Mouse (Mus musculus) forebrain, embryonic 15.5 days (tissue): ENCODE results near the gene Kif14. TPM values are rescaled to one million over a fixed set of nuclear protein-coding genes. Genes with fewer than 3 reads are reported as not detected.

Experiments used
- ATAC-seq: fragments of 200-750 bp; cut with Nextera tagmentation; replicated peaks from 2 replicates; pipeline ENCODE4 v1.8.0; 2017; ENCODE audit warnings: mild to moderate bottlenecking, moderate TSS enrichment, moderate library complexity
- H3K27ac ChIP-seq: fragments of 300-500 bp; sonication (generic); replicated peaks from 2 replicates; pipeline ENCODE4 v1.5.1; 2015; ENCODE audit warnings: mild to moderate bottlenecking, inconsistent platforms
- H3K27me3 ChIP-seq: fragments of 300-500 bp; sonication (generic); 2 replicates; pipeline ENCODE4 v1.6.1; 2015; ENCODE audit warnings: inconsistent platforms
- H3K36me3 ChIP-seq: fragments of 300-500 bp; sonication (generic); 2 replicates; pipeline ENCODE4 v1.6.1; 2015; ENCODE audit warnings: mild to moderate bottlenecking, inconsistent platforms
- H3K4me1 ChIP-seq: fragments of 300-500 bp; sonication (generic); 2 replicates; pipeline ENCODE4 v1.6.1; 2015; ENCODE audit warnings: inconsistent platforms
- H3K4me2 ChIP-seq: fragments of 300-500 bp; sonication (generic); replicated peaks from 2 replicates; pipeline ENCODE4 v1.6.1; 2015; ENCODE audit warnings: mild to moderate bottlenecking, inconsistent platforms
- H3K4me3 ChIP-seq: fragments of 300-500 bp; sonication (generic); 2 replicates; pipeline ENCODE4 v1.5.1; 2015; ENCODE audit warnings: mild to moderate bottlenecking, inconsistent platforms
- H3K9ac ChIP-seq: fragments of 300-500 bp; sonication (generic); replicated peaks from 2 replicates; pipeline ENCODE4 v1.6.1; 2015; ENCODE audit warnings: mild to moderate bottlenecking, inconsistent platforms
- H3K9me3 ChIP-seq: fragments of 300-500 bp; sonication (generic); 2 replicates; pipeline ENCODE4 v1.6.1; 2016; ENCODE audit warnings: inconsistent platforms
- WGBS: fragments of 180-500 bp; shearing (Covaris S2); methylation state at CpG from one replicate; pipeline ENCODE4 v1.1.7; 2015; ENCODE audit warnings: mixed read lengths; 5-methylcytosine and 5-hydroxymethylcytosine counted together
- polyA plus RNA-seq: library from polyadenylated mRNA; unstranded; fragments of >200 nt; fragmentation: Nextera tagmentation; extraction: Ambion mirVana; gene quantifications from 2 replicates; pipeline ENCODE4 v1.2.1, GENCODE M21; 2015

Gene Kif14
- 2.3 and 2.6 TPM in 2 replicates for polyA plus RNA-seq

- peak within 1 kb of the TSS; percentile 39 for H3K9ac ChIP-seq
- peak within 1 kb of the TSS; percentile 52 for H3K4me3 ChIP-seq
- no peaks in the 10 kb centered on the region for H3K9me3 ChIP-seq
- no peaks in the 10 kb centered on the region for H3K27me3 ChIP-seq
- peak within 1 kb of the TSS; percentile 97 for H3K4me2 ChIP-seq
- H3K4me1 ChIP-seq = peaks cover 21% of the 10 kb centered on the region
- no peaks in the 10 kb centered on the region for H3K36me3 ChIP-seq
- no peak within 1 kb of the TSS for H3K27ac ChIP-seq
- under 1% methylated on average over 52 of the region's 52 CpGs for WGBS
- peak; percentile 99 for ATAC-seq
Observed at GRCm38 (mm10) chr1:136466143-136466811, at the start of gene Kif14. Gene Kif14, plus strand, starts transcription at chr1:136466343.

GRCm38 (mm10) chr1:136418393-136418792 is 47.8 kb upstream of the Kif14 start:
- H3K9me3 ChIP-seq = no peaks in the 10 kb centered on the region
- no peaks in the 10 kb centered on the region for H3K36me3 ChIP-seq
- no peaks in the 10 kb centered on the region for H3K27me3 ChIP-seq
- H3K4me2 ChIP-seq = no peak overlapping the region
- no peak for ATAC-seq
- H3K4me1 ChIP-seq = peaks cover 13% of the 10 kb centered on the region
- H3K4me3 ChIP-seq = no peak overlapping the region
- H3K27ac ChIP-seq = no peak overlapping the region
- 91% methylated on average over 6 of the region's 6 CpGs for WGBS
- H3K9ac ChIP-seq = no peak overlapping the region

- no peaks in the 10 kb centered on the region for H3K4me1 ChIP-seq
- no peak for ATAC-seq
Observed at GRCm38 (mm10) chr1:136427166-136427969, 38.8 kb upstream of the Kif14 start.

GRCm38 (mm10) chr1:136428981-136429380 is 37.2 kb upstream of the Kif14 start:
- H3K9ac ChIP-seq = no peak overlapping the region
- ATAC-seq = no peak

More at GRCm38 (mm10) chr1:136427166-136427969, 38.8 kb upstream of the Kif14 start:
- Histone ChIP-seq H3K9ac (no peak overlapping the region), H3K36me3 (0 out of 2 replicates have a peak, but pooled peaks cover 8% of the 10 kb centered on the region), H3K27ac (no peak overlapping the region), H3K4me2 (no peak overlapping the region), H3K9me3 (no peaks in the 10 kb centered on the region), H3K4me3 (no peak overlapping the region), H3K27me3 (no peaks in the 10 kb centered on the region)
- 82% methylated on average over 11 of the region's 11 CpGs for WGBS

GRCm38 (mm10) chr1:136430126-136430818 is 35.9 kb upstream of the Kif14 start:
- H3K27me3 ChIP-seq = no peaks in the 10 kb centered on the region
- H3K4me2 ChIP-seq = no peak overlapping the region
- WGBS = 75% methylated on average over 7 of the region's 7 CpGs
- no peaks in the 10 kb centered on the region for H3K4me1 ChIP-seq
- no peak overlapping the region for H3K9ac ChIP-seq
- no peaks in the 10 kb centered on the region for H3K9me3 ChIP-seq
- no peak overlapping the region for H3K4me3 ChIP-seq
- no peak for ATAC-seq
- H3K36me3 ChIP-seq = 0 out of 2 replicates have a peak, but pooled peaks cover 4% of the 10 kb centered on the region
- no peak overlapping the region for H3K27ac ChIP-seq

More at GRCm38 (mm10) chr1:136428981-136429380, 37.2 kb upstream of the Kif14 start:
- H3K27ac ChIP-seq = no peak overlapping the region
- H3K36me3 ChIP-seq = 0 out of 2 replicates have a peak, but pooled peaks cover 10% of the 10 kb centered on the region
- H3K4me3 ChIP-seq = no peak overlapping the region
- H3K27me3 ChIP-seq = no peaks in the 10 kb centered on the region
- H3K9me3 ChIP-seq = no peaks in the 10 kb centered on the region
- H3K4me2 ChIP-seq = no peak overlapping the region
- no peaks in the 10 kb centered on the region for H3K4me1 ChIP-seq
- WGBS = 87% methylated on average over 4 of the region's 4 CpGs

GRCm38 (mm10) chr1:136440741-136441140 is 25.4 kb upstream of the Kif14 start:
- H3K27ac ChIP-seq = no peak overlapping the region
- WGBS = 89% methylated on average over 7 of the region's 7 CpGs
- H3K4me3 ChIP-seq = no peak overlapping the region

GRCm38 (mm10) chr1:136442809-136443208 is 23.3 kb upstream of the Kif14 start:
- WGBS = 72% methylated on average over 9 of the region's 9 CpGs
- no peaks in the 10 kb centered on the region for H3K9me3 ChIP-seq
- H3K4me2 ChIP-seq = no peak overlapping the region
- ATAC-seq = no peak
- no peak overlapping the region for H3K27ac ChIP-seq
- H3K9ac ChIP-seq = no peak overlapping the region
- H3K27me3 ChIP-seq = no peaks in the 10 kb centered on the region
- no peaks in the 10 kb centered on the region for H3K4me1 ChIP-seq
- 0 out of 2 replicates have a peak, but pooled peaks cover 4% of the 10 kb centered on the region for H3K36me3 ChIP-seq
- H3K4me3 ChIP-seq = no peak overlapping the region

More at GRCm38 (mm10) chr1:136440741-136441140, 25.4 kb upstream of the Kif14 start:
- no peak for ATAC-seq
- Histone ChIP-seq H3K27me3 (no peaks in the 10 kb centered on the region), H3K36me3 (0 out of 2 replicates have a peak, but pooled peaks cover 6% of the 10 kb centered on the region), H3K4me2 (no peak overlapping the region), H3K4me1 (no peaks in the 10 kb centered on the region), H3K9me3 (no peaks in the 10 kb centered on the region), H3K9ac (no peak overlapping the region)

- H3K27ac ChIP-seq = no peak overlapping the region
- H3K27me3 ChIP-seq = no peaks in the 10 kb centered on the region
- 87% methylated on average over 12 of the region's 12 CpGs for WGBS
Observed at GRCm38 (mm10) chr1:136444555-136445255, 21.4 kb upstream of the Kif14 start.

GRCm38 (mm10) chr1:136446933-136447332 is 19.2 kb upstream of the Kif14 start:
- Histone ChIP-seq H3K36me3 (no peaks in the 10 kb centered on the region), H3K27ac (no peak overlapping the region), H3K9ac (no peak overlapping the region), H3K9me3 (no peaks in the 10 kb centered on the region), H3K27me3 (no peaks in the 10 kb centered on the region), H3K4me3 (no peak overlapping the region), H3K4me2 (no peak overlapping the region), H3K4me1 (no peaks in the 10 kb centered on the region)
- no peak for ATAC-seq
- WGBS = 46% methylated on average over 10 of the region's 10 CpGs

More at GRCm38 (mm10) chr1:136444555-136445255, 21.4 kb upstream of the Kif14 start:
- Histone ChIP-seq H3K9me3 (no peaks in the 10 kb centered on the region), H3K4me1 (no peaks in the 10 kb centered on the region), H3K9ac (no peak overlapping the region), H3K36me3 (0 out of 2 replicates have a peak, but pooled peaks cover 1% of the 10 kb centered on the region), H3K4me2 (no peak overlapping the region), H3K4me3 (no peak overlapping the region)
- ATAC-seq = no peak

GRCm38 (mm10) chr1:136447338-136447737 is 18.8 kb upstream of the Kif14 start:
- ATAC-seq = no peak
- no peaks in the 10 kb centered on the region for H3K9me3 ChIP-seq
- 70% methylated on average over 4 of the region's 4 CpGs for WGBS

GRCm38 (mm10) chr1:136449541-136449940 is 16.6 kb upstream of the Kif14 start:
- 92% methylated on average over 6 of the region's 6 CpGs for WGBS
- no peak for ATAC-seq
- H3K4me3 ChIP-seq = no peak overlapping the region
- no peak overlapping the region for H3K9ac ChIP-seq
- no peak overlapping the region for H3K4me2 ChIP-seq
- no peaks in the 10 kb centered on the region for H3K36me3 ChIP-seq
- H3K27ac ChIP-seq = no peak overlapping the region
- no peaks in the 10 kb centered on the region for H3K9me3 ChIP-seq
- no peaks in the 10 kb centered on the region for H3K27me3 ChIP-seq
- H3K4me1 ChIP-seq = no peaks in the 10 kb centered on the region

More at GRCm38 (mm10) chr1:136447338-136447737, 18.8 kb upstream of the Kif14 start:
- H3K4me3 ChIP-seq = no peak overlapping the region
- no peak overlapping the region for H3K9ac ChIP-seq
- no peaks in the 10 kb centered on the region for H3K4me1 ChIP-seq
- H3K36me3 ChIP-seq = no peaks in the 10 kb centered on the region
- no peaks in the 10 kb centered on the region for H3K27me3 ChIP-seq
- no peak overlapping the region for H3K27ac ChIP-seq
- H3K4me2 ChIP-seq = no peak overlapping the region
